Mouse (Mus musculus) lung, adult 2 months (tissue): ENCODE results near the gene Tufm.
A peak's percentile ranks its signal among the peaks of the same experiment; 100 is the strongest.

Source experiments
- CTCF ChIP-seq: fragments of 200-500 bp; IDR thresholded peaks from 2 replicates; pipeline ENCODE4 v1.5.1; 2011; ENCODE audit warnings: mild to moderate bottlenecking, low read length, control low read depth; ENCODE audit not compliant: insufficient read depth
- POLR2A ChIP-seq: fragments of 200-500 bp; IDR thresholded peaks from 2 replicates; pipeline ENCODE4 v1.6.1; 2011; ENCODE audit warnings: low read depth, mild to moderate bottlenecking, control low read depth, low read length, borderline replicate concordance; ENCODE audit errors: extremely low read depth

DNA sequence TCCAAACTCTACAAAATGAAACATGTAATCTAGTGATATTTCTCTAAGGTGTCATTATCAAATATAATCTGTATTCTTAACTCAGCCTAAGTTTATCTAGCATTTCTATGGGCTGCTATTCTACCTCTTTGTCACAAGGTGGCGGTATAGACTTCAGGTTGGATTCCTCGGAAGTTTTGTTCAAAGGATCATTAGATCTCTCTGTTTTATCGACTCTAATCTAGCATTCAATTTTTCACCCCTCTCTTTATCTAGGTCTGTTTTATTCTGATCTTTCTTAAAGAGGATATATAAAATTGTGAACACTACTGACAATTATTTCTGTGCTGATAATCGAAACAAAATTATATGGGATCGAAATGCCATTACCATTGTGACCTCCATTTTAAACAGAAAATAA is 5.5 kb upstream of the Tufm start:
- TF ChIP-seq CTCF (peak; percentile 20; the same call in 1 of the 2 replicates), POLR2A (no peak)
